Mouse (Mus musculus) v-Abl transformed pro-B cells (cell line): ENCODE data around the gene Taar9.

Experiments used
- in situ Hi-C, 2 experiments: fragments of 400-800 bp; cut with MboI; formaldehyde crosslinking; loops; one replicate each; pipeline ENCODE4 v1.15.1; 2025; ENCODE audit not compliant: unreplicated experiment in 2 of 2

Taar9 gene

GRCm38 (mm10) chr10:24086555-24086954 lies 22.8 kb downstream of the Taar9 start:
- in situ Hi-C loops = no loop called here

- in situ Hi-C loops = no loop called here
Observed at GRCm38 (mm10) chr10:24085936-24086335, 23.4 kb downstream of the Taar9 start.

GRCm38 (mm10) chr10:24080166-24080565 lies 29.2 kb downstream of the Taar9 start:
- in situ Hi-C loops = loop anchor here in 1 of 2 experiments (5.0 kb wide), 1 partner anchor 263 kb away; no protein-coding TSS in a partner anchor

GRCm38 (mm10) chr10:24076200-24076599 lies 33.1 kb downstream of the Taar9 start, which contains the start of gene Taar8a:
TSS of gene Taar8a (plus strand) at chr10:24076500.
- in situ Hi-C loops = loop anchor here in 1 of 2 experiments (5.0 kb wide), 1 partner anchor 94 kb away; no protein-coding TSS in a partner anchor

GRCm38 (mm10) chr10:24074751-24075150 lies 34.6 kb downstream of the Taar9 start:
- in situ Hi-C loops = loop anchor here in 1 of 2 experiments (5.0 kb wide), 1 partner anchor 92 kb away; no protein-coding TSS in a partner anchor

GRCm38 (mm10) chr10:24058986-24059385 lies 50.3 kb downstream of the Taar9 start:
- in situ Hi-C loops = no loop called here
